Mouse (Mus musculus) kidney, adult 2 months (tissue): ENCODE results near the gene Naa60.

Experiments
- CTCF ChIP-seq: fragments of 200-500 bp; conservative IDR thresholded peaks from 2 replicates; pipeline ENCODE4 v1.5.1; 2011; ENCODE audit warnings: low read depth, mild to moderate bottlenecking, control low read depth, low read length, moderate library complexity, mixed read lengths; ENCODE audit not compliant: insufficient read depth, insufficient read length
- POLR2A ChIP-seq: fragments of 200-500 bp; IDR thresholded peaks from one replicate; pipeline ENCODE4 v1.6.1; 2011; ENCODE audit warnings: low read depth, low read length, control low read depth

- TF ChIP-seq CTCF (no peak), POLR2A (no peak)
Observed at GRCm38 (mm10) chr16:3872216-3873047, at the start of gene Naa60.
